Mouse (Mus musculus) brown adipose tissue, adult 24 weeks (tissue): ENCODE measurements around the gene Vmn1r113. TPM values are rescaled to one million over a fixed set of nuclear protein-coding genes. Genes with fewer than 3 reads are reported as not detected.
"Not testable (repeated sequence)": the region's sequence is repeated elsewhere in the genome, so short reads cannot be mapped to it uniquely, and the experiment has no call there.

Experiments used
- H3K27ac ChIP-seq: fragments of 200-500 bp; replicated peaks from 2 replicates; pipeline ENCODE4 v1.5.1; 2012; ENCODE audit warnings: low read depth, mild to moderate bottlenecking, low read length
- H3K4me1 ChIP-seq: fragments of 200-500 bp; 2 replicates; pipeline ENCODE4 v1.6.1; 2012; ENCODE audit warnings: low read length, mixed read lengths; ENCODE audit not compliant: control insufficient read depth, insufficient read depth, insufficient read length
- H3K4me3 ChIP-seq: fragments of 200-500 bp; 2 replicates; pipeline ENCODE4 v1.5.1; 2012; ENCODE audit warnings: low read depth, mild to moderate bottlenecking, low read length, moderate library complexity; ENCODE audit not compliant: insufficient read depth
- polyA plus RNA-seq: library from polyadenylated mRNA; stranded (reverse); fragments of >200 nt; gene quantifications from 2 replicates; pipeline ENCODE4 v1.2.4, GENCODE M21; 2012; ENCODE audit not compliant: missing spikeins, insufficient read depth, insufficient read length

Gene Vmn1r113
- polyA plus RNA-seq, result not detected in 2 replicates

DNA sequence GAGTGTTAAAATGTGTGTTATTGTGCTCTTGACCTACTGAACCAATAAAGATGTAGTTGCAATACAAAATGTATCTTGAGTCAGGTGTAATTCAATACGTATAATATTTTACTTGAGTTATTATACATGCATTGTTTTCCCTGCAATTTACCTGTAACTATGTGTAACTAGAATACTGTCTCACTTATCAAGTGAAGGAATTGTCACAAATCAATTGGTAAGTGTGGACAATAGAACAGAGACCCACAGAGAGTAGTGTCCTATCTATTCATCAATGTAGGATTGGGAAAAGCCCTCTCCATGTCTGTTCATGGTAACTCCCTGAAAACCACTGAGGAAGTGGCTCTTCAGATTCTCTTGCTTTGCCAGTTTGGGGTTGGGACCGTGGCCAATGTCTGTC lies at the start of gene Vmn1r113:
Gene Vmn1r113, plus strand, starts transcription at position 301 of the 400 bp plus-strand sequence.
- H3K4me1 ChIP-seq, H3K4me3 ChIP-seq, H3K27ac ChIP-seq: not testable (repeated sequence)

GRCm38 (mm10) chr7:20770885-20771284 lies 16.2 kb upstream of the Vmn1r113 start, which contains the start of gene Vmn1r112:
Vmn1r112 (plus strand) TSS chr7:20771185.
- H3K4me3 ChIP-seq, H3K4me1 ChIP-seq, H3K27ac ChIP-seq: not testable (repeated sequence)

DNA sequence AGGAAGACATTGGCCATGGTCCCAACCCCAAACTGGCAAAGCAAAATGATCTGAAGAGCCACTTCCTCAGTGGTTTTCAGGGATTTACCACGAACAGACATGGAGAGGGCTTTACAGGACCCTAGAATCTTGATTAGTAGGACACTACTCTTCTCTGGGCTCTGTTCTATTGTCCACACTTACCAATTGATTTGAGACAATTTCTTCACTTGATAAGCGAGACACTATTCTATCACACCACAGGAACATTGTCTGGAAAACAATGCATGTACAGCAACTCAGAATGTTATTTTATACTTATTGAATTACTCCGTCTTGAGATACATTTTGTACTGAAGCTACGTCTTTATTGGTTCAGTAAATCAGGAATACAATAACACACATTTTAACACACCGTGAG lies 25.0 kb downstream of the Vmn1r113 start, which contains the start of gene Vmn1r114:
Gene Vmn1r114, minus strand, starts transcription at position 101 of the 400 bp plus-strand sequence.
- not testable (repeated sequence) for H3K27ac ChIP-seq, H3K4me3 ChIP-seq, H3K4me1 ChIP-seq

Other genes with a start within 250 kb of the Vmn1r113 start
- not detected in 2 replicates for gene Gm5726, start 241.5 kb upstream of the Vmn1r113 start, polyA plus RNA-seq
- gene Gm4141, start 211.0 kb upstream of the Vmn1r113 start, polyA plus RNA-seq, result not detected in 2 replicates
- not detected in 2 replicates for gene Gm4513, start 188.3 kb upstream of the Vmn1r113 start, polyA plus RNA-seq
- not detected in 2 replicates for gene Vmn1r107, start 118.4 kb upstream of the Vmn1r113 start, polyA plus RNA-seq
- gene Vmn1r111, start 84.1 kb upstream of the Vmn1r113 start, polyA plus RNA-seq, result not detected in 2 replicates
- gene Gm10668, start 56.7 kb upstream of the Vmn1r113 start, polyA plus RNA-seq, result not detected in 2 replicates
- not detected in 2 replicates for gene Vmn1r112, start 16.1 kb upstream of the Vmn1r113 start, polyA plus RNA-seq
- not detected in 2 replicates for gene Vmn1r114, start 24.9 kb downstream of the Vmn1r113 start, polyA plus RNA-seq
- not detected in 2 replicates for gene Vmn1r115, start 57.7 kb downstream of the Vmn1r113 start, polyA plus RNA-seq
- gene Vmn1r116, start 85.0 kb downstream of the Vmn1r113 start, polyA plus RNA-seq, result not detected in 2 replicates
- gene Vmn1r117, start 96.8 kb downstream of the Vmn1r113 start, polyA plus RNA-seq, result not detected in 2 replicates
- gene Vmn1r118, start 125.1 kb downstream of the Vmn1r113 start, polyA plus RNA-seq, result not detected in 2 replicates
- gene Vmn1r119, start 225.2 kb downstream of the Vmn1r113 start, polyA plus RNA-seq, result not detected in 2 replicates